Mouse (Mus musculus) lung, postnatal 0 days (tissue): ENCODE data around the gene Bsg.

Experiments used
- CTCF ChIP-seq: IDR thresholded peaks from 2 replicates; pipeline ENCODE4 v1.5.1; 2016; ENCODE audit warnings: antibody characterized with exemption, mild to moderate bottlenecking
- EP300 ChIP-seq: IDR thresholded peaks from 2 replicates; pipeline ENCODE4 v1.6.1; 2016; ENCODE audit warnings: antibody characterized with exemption, mild to moderate bottlenecking, control low read depth

- TF ChIP-seq EP300 = no peak
- no peak for TF ChIP-seq CTCF
These were observed 750 bp upstream of the Bsg start for GRCm38 (mm10) chr10:79703541-79703940.
